Mouse (Mus musculus) MEL (cell line): ENCODE measurements around the gene Asap3. TPM values are rescaled to one million over a fixed set of nuclear protein-coding genes. Genes with fewer than 3 reads are reported as not detected.

Source experiments
- DNase-seq: peaks from one replicate; pipeline ENCODE4 v3.0.0; 2011; ENCODE audit warnings: low read depth, low spot score
- H3K27ac ChIP-seq: 2 replicates; pipeline ENCODE4 v1.5.1; 2012; ENCODE audit warnings: low read depth, mild to moderate bottlenecking, control low read depth, low read length, moderate library complexity; ENCODE audit not compliant: control insufficient read depth
- H3K27me3 ChIP-seq, 2 experiments: fragments of 150-350 bp in 1 of 2; sonication (generic) in 1 of 2; 2 replicates each; pipeline ENCODE4 v1.6.1; 2012; ENCODE audit warnings: low read length in 2 of 2, mild to moderate bottlenecking in 2 of 2, improper control_type of control experiment in 1 of 2, moderate library complexity in 1 of 2; ENCODE audit not compliant: insufficient read depth in 2 of 2, control insufficient read depth in 1 of 2
- H3K36me3 ChIP-seq, 2 experiments: 2 replicates each; pipeline ENCODE4 v1.6.1; 2012 to 2014; ENCODE audit warnings: low read length in 2 of 2, improper control_type of control experiment in 1 of 2, inconsistent platforms in 1 of 2, mild to moderate bottlenecking in 1 of 2; ENCODE audit not compliant: insufficient read depth in 2 of 2, control insufficient read depth in 1 of 2
- H3K4me1 ChIP-seq, 2 experiments: fragments of 150-350 bp in 1 of 2; sonication (generic) in 1 of 2; 2 replicates each; pipeline ENCODE4 v1.6.1; 2012; ENCODE audit warnings: low read length in 2 of 2, improper control_type of control experiment in 1 of 2, mild to moderate bottlenecking in 1 of 2; ENCODE audit not compliant: insufficient read depth in 2 of 2, control insufficient read depth in 1 of 2
- H3K4me3 ChIP-seq, 2 experiments: fragments of 150-350 bp in 1 of 2; sonication (generic) in 1 of 2; 2 replicates each; pipeline ENCODE4 v1.5.1; 2012; ENCODE audit warnings: low read depth in 2 of 2, low read length in 2 of 2, mild to moderate bottlenecking in 2 of 2, moderate library complexity in 2 of 2, control low read depth in 1 of 2, improper control_type of control experiment in 1 of 2; ENCODE audit not compliant: control insufficient read depth in 1 of 2, insufficient read depth in 1 of 2
- H3K79me2 ChIP-seq: 2 replicates; pipeline ENCODE4 v1.6.1; 2012; ENCODE audit warnings: mild to moderate bottlenecking, low read length, moderate library complexity; ENCODE audit not compliant: control insufficient read depth, poor library complexity, insufficient read depth
- H3K9ac ChIP-seq: 2 replicates; pipeline ENCODE4 v1.6.1; 2012; ENCODE audit warnings: low read depth, mild to moderate bottlenecking, control low read depth, low read length, moderate library complexity; ENCODE audit not compliant: control insufficient read depth, poor library complexity, severe bottlenecking
- H3K9me3 ChIP-seq: fragments of 150-350 bp; sonication (generic); replicated peaks from 2 replicates; pipeline ENCODE4 v1.6.1; 2012; ENCODE audit warnings: mild to moderate bottlenecking, low read length, improper control_type of control experiment, moderate library complexity; ENCODE audit not compliant: insufficient read depth
- BHLHE40 ChIP-seq: IDR thresholded peaks from 2 replicates; pipeline ENCODE4 v1.6.1; 2012; ENCODE audit warnings: low read depth, mild to moderate bottlenecking, inconsistent platforms, low read length, improper control_type of control experiment, borderline replicate concordance
- CHD1 ChIP-seq: IDR thresholded peaks from 2 replicates; pipeline ENCODE4 v1.6.1; 2012; ENCODE audit warnings: low read depth, mild to moderate bottlenecking, inconsistent platforms, low read length, improper control_type of control experiment
- CHD2 ChIP-seq: IDR thresholded peaks from 2 replicates; pipeline ENCODE4 v1.6.1; 2011; ENCODE audit warnings: low read length, improper control_type of control experiment
- CTCF ChIP-seq, 3 experiments: IDR thresholded peaks in 2 of 3; conservative IDR thresholded peaks in 1 of 3; 2 replicates each; pipeline ENCODE4 v1.5.1; 2011 to 2012; ENCODE audit warnings: low read length in 3 of 3, low read depth in 2 of 3, mild to moderate bottlenecking in 2 of 3, improper control_type of control experiment in 1 of 3, inconsistent platforms in 1 of 3, mixed read lengths in 1 of 3, moderate library complexity in 1 of 3; ENCODE audit not compliant: control insufficient read depth in 1 of 3, insufficient read depth in 1 of 3, poor library complexity in 1 of 3, severe bottlenecking in 1 of 3
- GABPA ChIP-seq: IDR thresholded peaks from 2 replicates; pipeline ENCODE4 v1.6.1; 2012; ENCODE audit warnings: low read depth, mild to moderate bottlenecking, inconsistent platforms, low read length, improper control_type of control experiment, moderate library complexity
- GATA1 ChIP-seq: IDR thresholded peaks from 2 replicates; pipeline ENCODE4 v1.6.1; 2011; ENCODE audit warnings: low read depth, low read length, improper control_type of control experiment
- KAT2A ChIP-seq: conservative IDR thresholded peaks from 2 replicates; pipeline ENCODE4 v1.6.1; 2012; ENCODE audit warnings: low read depth, low read length, improper control_type of control experiment, inconsistent platforms
- MAFK ChIP-seq: IDR thresholded peaks from 2 replicates; pipeline ENCODE4 v1.6.1; 2011; ENCODE audit warnings: low read depth, mild to moderate bottlenecking, low read length, improper control_type of control experiment, borderline replicate concordance
- MAX ChIP-seq: IDR thresholded peaks from 2 replicates; pipeline ENCODE4 v1.6.1; 2011; ENCODE audit warnings: low read length, improper control_type of control experiment
- MXI1 ChIP-seq: IDR thresholded peaks from 2 replicates; pipeline ENCODE4 v1.6.1; 2011; ENCODE audit warnings: mild to moderate bottlenecking, low read depth, low read length, improper control_type of control experiment
- NRF1 ChIP-seq: IDR thresholded peaks from 2 replicates; pipeline ENCODE4 v1.6.1; 2014; ENCODE audit warnings: low read depth, mild to moderate bottlenecking, inconsistent platforms, low read length, improper control_type of control experiment, moderate library complexity; ENCODE audit not compliant: poor library complexity, insufficient read depth, severe bottlenecking
- POLR2A ChIP-seq, 2 experiments: IDR thresholded peaks; 2 replicates each; pipeline ENCODE4 v1.6.1; 2011 to 2012; ENCODE audit warnings: low read length in 2 of 2, mild to moderate bottlenecking in 2 of 2, control low read depth in 1 of 2, improper control_type of control experiment in 1 of 2, low read depth in 1 of 2, moderate library complexity in 1 of 2; ENCODE audit not compliant: control insufficient read depth in 1 of 2, insufficient read depth in 1 of 2, poor library complexity in 1 of 2
- RAD21 ChIP-seq: IDR thresholded peaks from 2 replicates; pipeline ENCODE4 v1.6.1; 2011; ENCODE audit warnings: mild to moderate bottlenecking, low read depth, low read length, improper control_type of control experiment
- SIN3A ChIP-seq: IDR thresholded peaks from 2 replicates; pipeline ENCODE4 v1.6.1; 2012; ENCODE audit warnings: low read length, improper control_type of control experiment, inconsistent platforms
- SMC3 ChIP-seq: IDR thresholded peaks from 2 replicates; pipeline ENCODE4 v1.6.1; 2011; ENCODE audit warnings: low read depth, low read length, improper control_type of control experiment
- TBP ChIP-seq: IDR thresholded peaks from 2 replicates; pipeline ENCODE4 v1.8.0; 2011; ENCODE audit warnings: low read depth, low read length, improper control_type of control experiment
- TCF12 ChIP-seq: IDR thresholded peaks from 2 replicates; pipeline ENCODE4 v1.6.1; 2014; ENCODE audit warnings: low read depth, mild to moderate bottlenecking, inconsistent platforms, low read length, improper control_type of control experiment, moderate library complexity
- UBTF ChIP-seq: IDR thresholded peaks from 2 replicates; pipeline ENCODE4 v1.6.1; 2012; ENCODE audit warnings: low read depth, mild to moderate bottlenecking, inconsistent platforms, low read length, improper control_type of control experiment, moderate library complexity, borderline replicate concordance; ENCODE audit not compliant: insufficient read depth
- ZC3H11A ChIP-seq: IDR thresholded peaks from 2 replicates; pipeline ENCODE4 v1.6.1; 2012; ENCODE audit warnings: low read depth, mild to moderate bottlenecking, inconsistent platforms, low read length, improper control_type of control experiment
- ZMIZ1 ChIP-seq: IDR thresholded peaks from 2 replicates; pipeline ENCODE4 v1.6.1; 2012; ENCODE audit warnings: low read depth, mild to moderate bottlenecking, inconsistent platforms, low read length, improper control_type of control experiment, moderate library complexity
- ZNF384 ChIP-seq: IDR thresholded peaks from 2 replicates; pipeline ENCODE4 v1.6.1; 2012; ENCODE audit warnings: low read depth, mild to moderate bottlenecking, inconsistent platforms, low read length, improper control_type of control experiment
- polyA plus RNA-seq, 2 experiments: library from polyadenylated mRNA; stranded (reverse) in 1 of 2; unstranded in 1 of 2; fragments of >175 nt in 1 of 2; fragments of >200 nt in 1 of 2; gene quantifications; 2 replicates each; pipeline versions ENCODE4 v1.2.1 to v1.2.4; 2012; ENCODE audit warnings: low replicate concordance in 2 of 2, low read depth in 1 of 2; ENCODE audit not compliant: insufficient read length in 2 of 2, insufficient read depth in 1 of 2, missing spikeins in 1 of 2
- total RNA-seq: library from RNA; depleted of rRNA; stranded (reverse); fragments of 300-350 nt; gene quantifications from 2 replicates; pipeline ENCODE4 v1.2.3, GENCODE M21; 2012

The Asap3 gene
- total and polyA plus RNA-seq, 3 experiments: 0.04 to 0.33 TPM; not detected in 1

DNA sequence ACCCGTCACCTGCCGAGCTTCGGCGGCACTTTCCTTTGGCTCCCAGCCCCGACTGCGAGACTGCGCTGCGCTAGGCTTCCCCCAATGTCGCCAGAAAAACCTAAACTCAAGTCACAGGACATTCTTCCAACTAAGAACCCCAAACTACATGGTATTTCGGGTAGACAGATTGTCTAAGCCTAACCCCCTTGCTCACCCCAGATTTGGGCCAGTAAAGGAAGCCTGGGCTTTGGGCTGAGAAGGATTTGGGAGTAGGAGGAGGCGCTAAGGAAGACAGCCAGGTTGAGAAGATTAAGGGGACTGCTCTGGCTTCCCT is 43.1 kb downstream of the Asap3 start:
- Histone ChIP-seq H3K79me2 (no peaks in the 10 kb centered on the region), H3K4me1 (no peaks in the 10 kb centered on the region), H3K4me3 (no peak overlapping the region), H3K9me3 (no peaks in the 10 kb centered on the region), H3K9ac (no peak overlapping the region), H3K27me3 (peaks cover 0 to 3% of the 10 kb centered on the region in 2 experiments; a peak in 2 of 4 replicates), H3K27ac (no peak overlapping the region), H3K36me3 (no peaks in the 10 kb centered on the region)
- TF ChIP-seq CTCF (IDR thresholded peaks at IDR 0.05 in 2 of 3, conservative IDR thresholded peaks at IDR 0.05 in 1 of 3; ENCODE audit: control insufficient read depth in 1 of 3, insufficient read depth in 1 of 3, low read depth in 2 of 3, low read length in 3 of 3, poor library complexity in 1 of 3, severe bottlenecking in 1 of 3): no peak
- TF ChIP-seq CHD1: no peak
- no peak for TF ChIP-seq CHD2
- no peak for TF ChIP-seq BHLHE40
- no peak for TF ChIP-seq KAT2A
- no peak for TF ChIP-seq MAFK
- DNase-seq: no peak

DNA sequence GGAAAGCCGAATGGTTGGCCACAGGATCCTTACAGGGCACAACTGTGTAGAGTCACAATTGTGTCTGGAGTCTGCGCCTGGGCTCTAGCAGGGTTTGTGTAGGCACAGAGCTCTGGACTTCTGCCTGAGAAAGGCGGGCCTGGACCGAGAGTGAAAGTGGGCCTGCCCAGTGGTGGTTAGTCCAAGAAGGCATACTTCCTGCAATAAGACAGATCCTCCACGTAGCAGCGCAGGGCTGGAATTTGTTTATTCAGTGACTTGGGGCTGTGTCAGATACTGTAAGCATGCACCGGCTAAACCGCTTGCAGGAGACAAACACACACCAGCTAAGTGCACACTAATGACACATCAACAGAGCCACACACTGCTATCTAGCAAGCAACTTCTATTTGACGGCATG is 43.6 kb downstream of the Asap3 start:
- H3K4me3 ChIP-seq: no peak overlapping the region
- no peak overlapping the region for H3K27ac ChIP-seq
- H3K79me2 ChIP-seq: no peaks in the 10 kb centered on the region
- H3K27me3 ChIP-seq: no peaks in the 10 kb centered on the region; a peak in 1 of 4 replicates
- H3K9me3 ChIP-seq: no peaks in the 10 kb centered on the region
- no peak overlapping the region for H3K9ac ChIP-seq
- DNase-seq: no peak
- no peak for TF ChIP-seq ZMIZ1
- TF ChIP-seq POLR2A (IDR thresholded peaks at IDR 0.05; ENCODE audit: control insufficient read depth in 1 of 2, insufficient read depth in 1 of 2, low read depth in 1 of 2, low read length in 2 of 2, poor library complexity in 1 of 2): no peak
- no peak for TF ChIP-seq UBTF
- TF ChIP-seq RAD21: no peak
- TF ChIP-seq MXI1: no peak
- TF ChIP-seq TBP: no peak
- no peak for TF ChIP-seq TCF12
- no peak for TF ChIP-seq MAX
- no peak for TF ChIP-seq GATA1
- no peak for TF ChIP-seq ZC3H11A
- no peak for TF ChIP-seq ZNF384
- no peak for TF ChIP-seq CHD2
- TF ChIP-seq, all 39 proteins: peak for 0
- Histone ChIP-seq H3K36me3 (no peaks in the 10 kb centered on the region), H3K4me1 (no peaks in the 10 kb centered on the region)

DNA sequence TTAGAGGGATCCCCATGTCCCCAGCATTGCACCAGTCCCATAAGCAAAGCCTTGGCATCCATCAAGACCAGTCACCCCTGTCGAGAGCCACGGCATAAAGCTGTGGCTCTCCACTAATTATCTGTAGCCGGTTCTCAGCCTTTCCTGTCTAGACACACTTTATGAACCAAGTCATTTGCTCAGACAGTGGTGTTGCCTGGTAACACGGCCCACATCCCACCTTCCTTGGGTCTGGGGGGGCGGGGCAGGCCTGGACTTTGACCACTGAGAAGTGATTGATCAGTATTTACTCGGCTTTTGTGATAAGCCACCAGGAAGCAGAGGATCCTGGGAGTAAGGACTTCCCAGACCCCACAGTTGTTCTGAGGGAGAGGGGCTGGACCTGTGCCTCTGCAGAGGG is 49.8 kb downstream of the Asap3 start:
- Histone ChIP-seq H3K27me3 (no peaks in the 10 kb centered on the region), H3K36me3 (peaks cover 0 to 9% of the 10 kb centered on the region in 2 experiments; a peak in 2 of 4 replicates), H3K9me3 (no peaks in the 10 kb centered on the region)
- TF ChIP-seq GABPA (no peak), NRF1 (no peak), SMC3 (no peak), UBTF (no peak), POLR2A (IDR thresholded peaks at IDR 0.05; ENCODE audit: control insufficient read depth in 1 of 2, insufficient read depth in 1 of 2, low read depth in 1 of 2, low read length in 2 of 2, poor library complexity in 1 of 2) (0 out of 4 replicates have a peak, but pooled peaks of 1 of the 2 experiments have one; percentile 28), SIN3A (no peak)
- TF ChIP-seq, all 39 proteins: peak for 1
- Histone ChIP-seq H3K27ac (no peak overlapping the region), H3K4me3 (no peak overlapping the region; a peak in 1 of 4 replicates), H3K4me1 (peaks cover 0 to 16% of the 10 kb centered on the region in 2 experiments; a peak in 2 of 4 replicates), H3K9ac (no peak overlapping the region), H3K79me2 (no peaks in the 10 kb centered on the region)
- DNase-seq: no peak
